Mouse (Mus musculus) intestine, embryonic 16.5 days (tissue): ENCODE measurements at regions not wholly inside any gene's neighbourhood (a gene's known extent, or its start where the extent isn't known, plus 50 kb on each side); places are given as distances from the start of the nearest gene placed in this dataset.

Experiments
- ATAC-seq: fragments of 200-750 bp; cut with Nextera tagmentation; 2 replicates; pipeline ENCODE4 v1.8.0; 2017; ENCODE audit warnings: moderate TSS enrichment, moderate library complexity
- H3K27ac ChIP-seq: fragments of 300-500 bp; sonication (generic); 2 replicates; pipeline ENCODE4 v1.5.1; 2014; ENCODE audit warnings: mild to moderate bottlenecking, low read length
- H3K27me3 ChIP-seq: fragments of 300-500 bp; sonication (generic); replicated peaks from 2 replicates; pipeline ENCODE4 v1.6.1; 2014; ENCODE audit warnings: low read length, control low read depth, mixed read lengths; ENCODE audit not compliant: control insufficient read depth, insufficient read depth
- H3K36me3 ChIP-seq: fragments of 300-500 bp; sonication (generic); 2 replicates; pipeline ENCODE4 v1.6.1; 2014; ENCODE audit warnings: low read length, control low read depth; ENCODE audit not compliant: control insufficient read depth, insufficient read depth
- H3K4me1 ChIP-seq: fragments of 300-500 bp; sonication (generic); 2 replicates; pipeline ENCODE4 v1.6.1; 2014; ENCODE audit warnings: low read length, control low read depth, mixed read lengths; ENCODE audit not compliant: control insufficient read depth, insufficient read depth
- H3K4me2 ChIP-seq: fragments of 300-500 bp; sonication (generic); 2 replicates; pipeline ENCODE4 v1.6.1; 2014; ENCODE audit warnings: low read depth, low read length, control low read depth
- H3K4me3 ChIP-seq: fragments of 300-500 bp; sonication (generic); 2 replicates; pipeline ENCODE4 v1.5.1; 2014; ENCODE audit warnings: mild to moderate bottlenecking, low read length
- H3K9ac ChIP-seq: fragments of 300-500 bp; sonication (generic); 2 replicates; pipeline ENCODE4 v1.6.1; 2014; ENCODE audit warnings: low read depth, low read length
- H3K9me3 ChIP-seq: fragments of 300-500 bp; sonication (generic); 2 replicates; pipeline ENCODE4 v1.6.1; 2016; ENCODE audit warnings: low read length, control low read depth; ENCODE audit not compliant: control insufficient read depth
- WGBS: fragments of 180-500 bp; shearing (Covaris S2); extraction: QIAGEN DNeasy Blood & Tissue Kit; methylation state at CpG from one replicate; pipeline ENCODE4 v1.1.7; 2014; 5-methylcytosine and 5-hydroxymethylcytosine counted together

DNA sequence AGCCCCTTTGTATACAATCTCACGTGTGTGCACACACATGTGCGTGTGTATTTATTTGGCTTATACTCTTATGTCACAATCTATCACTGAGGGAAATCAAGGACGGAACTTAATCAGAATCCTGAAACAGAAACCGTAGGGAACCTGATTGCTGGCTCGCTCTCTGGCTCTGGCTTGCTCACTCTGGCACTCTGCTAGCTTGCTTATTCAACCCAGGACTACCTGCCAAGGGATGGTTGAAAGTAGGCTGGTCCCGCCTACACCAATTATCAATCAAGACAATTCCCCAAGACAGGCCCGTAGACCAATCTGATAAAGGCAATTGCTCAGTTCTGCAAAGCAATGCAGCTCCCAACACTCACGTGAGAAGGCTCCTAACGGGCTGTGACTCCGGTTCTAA is 224.0 kb downstream of the Sipa1l2 start:
- no peak overlapping the region for H3K27ac ChIP-seq
- ATAC-seq = no peak
- H3K9ac ChIP-seq = no peak overlapping the region
- no peaks in the 10 kb centered on the region for H3K9me3 ChIP-seq
- H3K36me3 ChIP-seq = no peaks in the 10 kb centered on the region
- H3K4me1 ChIP-seq = peaks cover 21% of the 10 kb centered on the region
- 79% methylated on average over 10 of the region's 10 CpGs for WGBS
- H3K4me3 ChIP-seq = no peak overlapping the region
- H3K4me2 ChIP-seq = no peak overlapping the region
- H3K27me3 ChIP-seq = no peaks in the 10 kb centered on the region

- Histone ChIP-seq H3K9ac (no peak overlapping the region), H3K27me3 (no peaks in the 10 kb centered on the region), H3K36me3 (no peaks in the 10 kb centered on the region), H3K27ac (no peak overlapping the region), H3K4me3 (no peak overlapping the region), H3K4me2 (no peak overlapping the region), H3K9me3 (no peaks in the 10 kb centered on the region), H3K4me1 (peaks cover 11% of the 10 kb centered on the region)
- ATAC-seq = no peak
- WGBS = 29% methylated on average over 9 of the region's 9 CpGs
Observed at GRCm38 (mm10) chr8:125343867-125344266, 225.7 kb downstream of the Sipa1l2 start.

GRCm38 (mm10) chr8:125342521-125342920 is 227.1 kb downstream of the Sipa1l2 start:
- WGBS = 61% methylated on average over 9 of the region's 9 CpGs
- no peak overlapping the region for H3K27ac ChIP-seq
- no peak overlapping the region for H3K9ac ChIP-seq
- H3K4me2 ChIP-seq = no peak overlapping the region
- ATAC-seq = no peak
- no peaks in the 10 kb centered on the region for H3K27me3 ChIP-seq
- no peak overlapping the region for H3K4me3 ChIP-seq
- no peaks in the 10 kb centered on the region for H3K9me3 ChIP-seq
- H3K4me1 ChIP-seq = peaks cover 12% of the 10 kb centered on the region
- H3K36me3 ChIP-seq = no peaks in the 10 kb centered on the region

GRCm38 (mm10) chr8:125341606-125342005 is 228.0 kb downstream of the Sipa1l2 start:
- Histone ChIP-seq H3K4me3 (no peak overlapping the region), H3K27me3 (no peaks in the 10 kb centered on the region), H3K4me1 (peaks cover 14% of the 10 kb centered on the region), H3K9ac (no peak overlapping the region), H3K4me2 (no peak overlapping the region), H3K36me3 (no peaks in the 10 kb centered on the region), H3K9me3 (no peaks in the 10 kb centered on the region), H3K27ac (no peak overlapping the region)
- 74% methylated on average over 4 of the region's 4 CpGs for WGBS
- ATAC-seq = no peak

- Histone ChIP-seq H3K4me1 (peaks cover 14% of the 10 kb centered on the region), H3K27ac (no peak overlapping the region), H3K4me2 (no peak overlapping the region), H3K4me3 (no peak overlapping the region), H3K9ac (no peak overlapping the region), H3K9me3 (no peaks in the 10 kb centered on the region), H3K36me3 (no peaks in the 10 kb centered on the region), H3K27me3 (no peaks in the 10 kb centered on the region)
- 30% methylated on average over 6 of the region's 6 CpGs for WGBS
- ATAC-seq = no peak
Observed at GRCm38 (mm10) chr8:125338222-125338621, 231.4 kb downstream of the Sipa1l2 start.

DNA sequence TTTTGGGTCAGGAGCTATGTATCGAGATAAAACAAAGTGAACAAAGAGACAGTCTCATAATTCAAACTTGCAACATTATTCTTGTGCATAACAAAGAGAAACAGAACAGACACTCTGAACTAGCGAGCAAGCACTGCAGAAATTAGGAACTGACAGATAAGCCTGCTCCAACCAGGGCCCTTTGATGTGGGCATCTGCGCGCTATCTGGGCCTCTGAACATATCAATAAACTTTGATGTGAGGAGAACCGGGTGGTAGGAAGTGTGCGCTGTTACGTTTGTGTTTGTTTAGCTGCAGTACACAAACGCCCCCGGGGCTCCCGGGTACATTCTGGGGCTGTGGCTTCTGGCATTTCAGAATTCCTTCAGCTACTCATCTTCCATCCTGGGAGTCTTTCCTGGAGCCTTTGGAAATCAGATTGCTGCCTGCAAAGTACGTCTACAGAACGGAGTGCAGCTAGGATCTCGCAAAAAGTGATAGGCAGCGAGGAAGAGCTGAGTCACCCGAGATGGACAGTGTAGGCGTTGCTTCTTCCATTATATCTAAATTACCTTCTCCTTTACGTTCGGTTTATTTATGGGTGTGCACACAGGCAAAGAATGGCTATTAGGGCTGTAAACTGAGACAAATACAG is 232.0 kb downstream of the Sipa1l2 start:
- H3K4me2 ChIP-seq = no peak overlapping the region
- H3K27ac ChIP-seq = no peak overlapping the region
- 20% methylated on average over 18 of the region's 18 CpGs for WGBS
- no peaks in the 10 kb centered on the region for H3K9me3 ChIP-seq
- no peaks in the 10 kb centered on the region for H3K27me3 ChIP-seq
- H3K4me3 ChIP-seq = no peak overlapping the region
- H3K36me3 ChIP-seq = no peaks in the 10 kb centered on the region
- peaks cover 11% of the 10 kb centered on the region for H3K4me1 ChIP-seq
- ATAC-seq = 0 out of 2 replicates have a peak, but pooled peaks have one; percentile 26
- H3K9ac ChIP-seq = no peak overlapping the region

DNA sequence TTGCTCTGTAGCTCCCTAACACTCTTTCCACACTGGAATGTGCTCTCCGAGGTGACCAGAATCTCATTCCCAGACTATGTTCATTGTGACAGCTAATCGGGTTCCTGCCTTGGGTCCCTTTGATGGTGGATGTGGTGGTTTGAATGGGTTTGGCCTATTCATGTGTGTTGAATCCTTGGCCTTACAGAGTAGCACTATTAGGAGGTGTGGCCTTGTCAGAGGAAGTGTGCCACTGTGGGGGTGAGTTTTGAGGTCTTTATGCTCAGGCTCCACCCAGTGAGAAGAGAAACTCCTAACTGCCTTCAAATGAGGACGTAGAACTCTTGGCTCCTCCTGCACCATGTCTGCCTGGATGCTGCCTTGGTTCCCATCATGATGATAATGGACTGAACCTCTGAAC is 232.8 kb downstream of the Sipa1l2 start:
- Histone ChIP-seq H3K9ac (no peak overlapping the region), H3K4me2 (no peak overlapping the region), H3K4me1 (peaks cover 7% of the 10 kb centered on the region), H3K9me3 (no peaks in the 10 kb centered on the region), H3K27me3 (no peaks in the 10 kb centered on the region), H3K36me3 (no peaks in the 10 kb centered on the region), H3K4me3 (no peak overlapping the region), H3K27ac (no peak overlapping the region)
- WGBS = 53% methylated on average over 3 of the region's 3 CpGs
- no peak for ATAC-seq

- Histone ChIP-seq H3K27me3 (no peaks in the 10 kb centered on the region), H3K4me2 (no peak overlapping the region), H3K4me3 (no peak overlapping the region), H3K4me1 (peaks cover 7% of the 10 kb centered on the region), H3K9me3 (no peaks in the 10 kb centered on the region), H3K36me3 (no peaks in the 10 kb centered on the region), H3K27ac (no peak overlapping the region), H3K9ac (no peak overlapping the region)
- 72% methylated on average over 28 of the region's 28 CpGs for WGBS
- ATAC-seq = no peak
Observed at GRCm38 (mm10) chr8:125335575-125336370, 233.8 kb downstream of the Sipa1l2 start.

DNA sequence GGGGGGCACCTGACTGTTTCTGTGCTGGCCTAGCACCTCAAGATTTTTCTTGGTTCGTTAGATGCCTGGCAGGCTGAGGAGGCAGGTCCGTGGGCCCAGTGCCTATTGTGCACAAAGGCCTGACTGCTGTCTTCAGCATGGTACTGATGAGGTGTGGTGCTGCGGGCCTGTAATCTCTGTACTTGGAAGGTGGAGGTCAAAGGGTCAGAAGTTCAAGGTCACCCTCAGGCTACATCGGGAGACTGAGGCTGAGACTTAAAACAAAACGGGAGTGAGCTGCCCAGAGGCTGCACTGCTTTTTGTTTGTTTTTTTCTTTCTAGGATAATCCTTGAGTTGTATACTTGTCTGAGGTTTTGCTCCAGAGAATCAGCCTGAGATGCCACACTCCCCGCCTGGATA is 234.4 kb downstream of the Sipa1l2 start:
- ATAC-seq = no peak
- Histone ChIP-seq H3K4me3 (no peak overlapping the region), H3K27ac (no peak overlapping the region), H3K9me3 (no peaks in the 10 kb centered on the region), H3K4me1 (peaks cover 7% of the 10 kb centered on the region), H3K9ac (no peak overlapping the region), H3K27me3 (no peaks in the 10 kb centered on the region), H3K36me3 (no peaks in the 10 kb centered on the region), H3K4me2 (no peak overlapping the region)
- WGBS = 51% methylated on average over 6 of the region's 6 CpGs
